30 mouse cellular contexts compared by ENCODE assay signal in the genomic region with DNA sequence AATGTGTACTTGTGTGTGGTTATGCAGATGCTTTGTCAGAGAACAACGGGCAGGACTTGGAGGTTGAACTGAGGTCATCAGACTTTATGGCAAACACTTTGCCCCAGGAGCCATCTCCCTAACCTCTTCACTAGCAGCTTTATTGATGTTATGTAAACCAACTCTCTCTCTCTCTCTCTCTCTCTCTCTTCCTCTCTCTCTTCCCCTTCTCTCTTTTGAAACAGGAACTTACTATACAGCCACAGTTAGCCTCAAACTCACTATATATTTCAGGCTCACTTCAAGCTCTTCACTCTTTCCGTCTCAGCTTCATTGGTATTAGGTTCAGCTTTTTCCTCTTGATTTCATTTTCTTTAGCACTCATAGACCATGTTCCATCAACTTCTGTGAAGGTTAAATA. TPM values are rescaled to one million over a fixed set of nuclear protein-coding genes. Genes with fewer than 3 reads are reported as not detected.
DNase-seq lines count a peak whose midpoint lies in the region; ATAC-seq lines count a peak whose summit lies in the region.
"Had no signal": no experiment of that assay in that cellular context is flagged by ENCODE, and none has a peak within 500 bp of the region (broad histone marks: within the 10 kb centered on the region; RNA-seq: fewer than 3 reads in every experiment).

No protein-coding gene starts in this region.

- no peaks in the 10 kb centered on the region for H3K4me1 ChIP-seq in midbrain, embryonic 16.5 days (ENCODE audit: control insufficient read depth, insufficient read depth, low read length)
- H3K4me1 ChIP-seq: embryonic facial prominence, embryonic 10.5 days; forebrain, embryonic 12.5 days; forebrain, embryonic 15.5 days; heart, embryonic 15.5 days; hindbrain, embryonic 10.5 days; hindbrain, embryonic 13.5 days had no signal

- no peak overlapping the region for H3K4me3 ChIP-seq in midbrain, embryonic 16.5 days (ENCODE audit: low read depth, low read length)
- H3K4me3 ChIP-seq: embryonic facial prominence, embryonic 10.5 days; embryonic facial prominence, embryonic 13.5 days; erythroblast, embryonic 14.5 days; forebrain, embryonic 12.5 days; forebrain, embryonic 15.5 days; heart, embryonic 15.5 days; hindbrain, embryonic 10.5 days; hindbrain, embryonic 13.5 days had no signal

- no peak overlapping the region for H3K9ac ChIP-seq in midbrain, embryonic 16.5 days (ENCODE audit: low read depth, low read length)
- H3K9ac ChIP-seq: embryonic facial prominence, embryonic 13.5 days; forebrain, embryonic 12.5 days; forebrain, embryonic 15.5 days; heart, embryonic 15.5 days; hindbrain, embryonic 13.5 days had no signal

- DNase-seq in A20 (ENCODE audit: low read depth, low spot score) = peak; percentile 31
- no peak for DNase-seq in cerebellum, adult 9-11 months
- no peak for DNase-seq in cerebellum, postnatal 25 days
- DNase-seq: adrenal gland, adult 2 months; adrenal gland, postnatal 14 days; B cell, adult 2 months; cerebellum, adult 11-12 months; cerebellum, adult 8-10 months; cerebellum, postnatal 14 days; embryo, embryonic 11 days; gastrocnemius, postnatal 25 days; heart, postnatal 10 days; heart, postnatal 36 days had no signal

- no peaks in the 10 kb centered on the region for H3K36me3 ChIP-seq in midbrain, embryonic 16.5 days (ENCODE audit: control insufficient read depth, insufficient read depth, low read length)
- H3K36me3 ChIP-seq: embryonic facial prominence, embryonic 10.5 days; embryonic facial prominence, embryonic 13.5 days; forebrain, embryonic 12.5 days; forebrain, embryonic 15.5 days; G1E; heart, embryonic 15.5 days; hindbrain, embryonic 10.5 days; hindbrain, embryonic 13.5 days had no signal

- no peaks in the 10 kb centered on the region for H3K9me3 ChIP-seq in midbrain, embryonic 16.5 days (replicated peaks; ENCODE audit: control insufficient read depth, low read length, poor library complexity, severe bottlenecking)
- H3K9me3 ChIP-seq: embryonic facial prominence, embryonic 10.5 days; embryonic facial prominence, embryonic 13.5 days; forebrain, embryonic 12.5 days; forebrain, embryonic 15.5 days; G1E; heart, embryonic 15.5 days; hindbrain, embryonic 10.5 days; hindbrain, embryonic 13.5 days had no signal

- peak; percentile 60 for ATAC-seq in common myeloid progenitor, adult 5-6 weeks (replicated peaks; ENCODE audit: low read depth, poor library complexity, severe bottlenecking)
- peak; percentile 79 for ATAC-seq in megakaryocyte progenitor cell, adult 5-6 weeks (replicated peaks; ENCODE audit: poor library complexity)
- no peak for ATAC-seq in midbrain, embryonic 16.5 days
- ATAC-seq: forebrain, embryonic 15.5 days; hindbrain, postnatal 0 days; inflammation-experienced regulatory T-cells, adult 6 months; intestine, embryonic 16.5 days had no signal

- H3K27me3 ChIP-seq in midbrain, embryonic 16.5 days (ENCODE audit: control insufficient read depth, insufficient read depth, low read depth, low read length) = no peaks in the 10 kb centered on the region
- H3K27me3 ChIP-seq: CH12.LX; embryonic facial prominence, embryonic 13.5 days; forebrain, embryonic 12.5 days; forebrain, embryonic 15.5 days; heart, embryonic 15.5 days; hindbrain, embryonic 13.5 days had no signal

- WGBS in midbrain, embryonic 16.5 days = 94% methylated on average over 2 of the region's 2 CpGs

- no peak overlapping the region for H3K27ac ChIP-seq in midbrain, embryonic 16.5 days (ENCODE audit: low read length)
- H3K27ac ChIP-seq: embryonic facial prominence, embryonic 10.5 days; embryonic facial prominence, embryonic 13.5 days; forebrain, embryonic 12.5 days; forebrain, embryonic 15.5 days; heart, embryonic 15.5 days; hindbrain, embryonic 10.5 days; hindbrain, embryonic 13.5 days; hindbrain, postnatal 0 days had no signal

- no peak overlapping the region for H3K4me2 ChIP-seq in midbrain, embryonic 16.5 days (ENCODE audit: low read length)
- H3K4me2 ChIP-seq: embryonic facial prominence, embryonic 13.5 days; forebrain, embryonic 12.5 days; forebrain, embryonic 15.5 days; heart, embryonic 11.5 days; heart, embryonic 15.5 days; hindbrain, embryonic 13.5 days had no signal

RNA-seq across cellular contexts. Expression of gene Slc30a5, which starts 48.7 kb away (rescaled TPM):
- total RNA-seq in common myeloid progenitor, adult 5-6 weeks (2017) = 72.3 and 119 TPM in 2 replicates
- 127 and 130 TPM in 2 replicates for total RNA-seq in megakaryocyte progenitor cell, adult 5-6 weeks (2015)
- 99.7 and 101 TPM in 2 replicates for total RNA-seq in megakaryocyte progenitor cell, adult 5-6 weeks (2017)
- polyA plus RNA-seq in midbrain, embryonic 16.5 days (2015; fragmentation: Nextera tagmentation; extraction: Ambion mirVana) = 30.2 and 31.0 TPM in 2 replicates
